Mouse (Mus musculus) midbrain, postnatal 0 days (tissue): ENCODE measurements around the gene Gramd1b. TPM values are rescaled to one million over a fixed set of nuclear protein-coding genes. Genes with fewer than 3 reads are reported as not detected.

Source experiments
- ATAC-seq: fragments of 200-750 bp; cut with Nextera tagmentation; 2 replicates; pipeline ENCODE4 v1.8.0; 2017; ENCODE audit warnings: moderate number of reproducible peaks, mild to moderate bottlenecking, moderate TSS enrichment, moderate library complexity; ENCODE audit not compliant: low FRiP score
- DNase-seq: peaks from one replicate; pipeline ENCODE4 v3.0.0-alpha.2; 2015; ENCODE audit warnings: low spot score
- H3K27ac ChIP-seq: fragments of 300-500 bp; sonication (generic); 2 replicates; pipeline ENCODE4 v1.5.1; 2014; ENCODE audit warnings: low read depth, mild to moderate bottlenecking, low read length, mixed read lengths
- H3K27me3 ChIP-seq: fragments of 300-500 bp; sonication (generic); 2 replicates; pipeline ENCODE4 v1.6.1; 2014; ENCODE audit warnings: low read length, control low read depth, mixed read lengths; ENCODE audit not compliant: insufficient read depth
- H3K36me3 ChIP-seq: fragments of 300-500 bp; sonication (generic); 2 replicates; pipeline ENCODE4 v1.6.1; 2014; ENCODE audit warnings: low read length, control low read depth, mixed read lengths; ENCODE audit not compliant: insufficient read depth
- H3K4me1 ChIP-seq: fragments of 300-500 bp; sonication (generic); 2 replicates; pipeline ENCODE4 v1.6.1; 2014; ENCODE audit warnings: mild to moderate bottlenecking, control low read depth, antibody characterized with exemption, low read length, mixed read lengths; ENCODE audit not compliant: insufficient read depth
- H3K4me2 ChIP-seq: fragments of 300-500 bp; sonication (generic); 2 replicates; pipeline ENCODE4 v1.6.1; 2014; ENCODE audit warnings: low read depth, mild to moderate bottlenecking, low read length, mixed read lengths; ENCODE audit not compliant: poor library complexity, severe bottlenecking
- H3K4me3 ChIP-seq: fragments of 300-500 bp; sonication (generic); 2 replicates; pipeline ENCODE4 v1.5.1; 2014; ENCODE audit warnings: low read depth, mild to moderate bottlenecking, low read length, moderate library complexity
- H3K9ac ChIP-seq: fragments of 300-500 bp; sonication (generic); replicated peaks from 2 replicates; pipeline ENCODE4 v1.6.1; 2014; ENCODE audit warnings: mild to moderate bottlenecking, low read length, moderate library complexity, mixed read lengths; ENCODE audit not compliant: poor library complexity, severe bottlenecking
- H3K9me3 ChIP-seq: fragments of 300-500 bp; sonication (generic); 2 replicates; pipeline ENCODE4 v1.6.1; 2016; ENCODE audit warnings: low read length, control low read depth
- CTCF ChIP-seq: IDR thresholded peaks from 2 replicates; pipeline ENCODE4 v1.5.1; 2016; ENCODE audit warnings: antibody characterized with exemption, mild to moderate bottlenecking
- WGBS: fragments of 180-500 bp; shearing (Covaris S2); extraction: QIAGEN DNeasy Blood & Tissue Kit; methylation state at CpG from one replicate; pipeline ENCODE4 v1.1.7; 2014; 5-methylcytosine and 5-hydroxymethylcytosine counted together
- polyA plus RNA-seq: library from polyadenylated mRNA; unstranded; fragments of >200 nt; fragmentation: Nextera tagmentation; extraction: Ambion mirVana; gene quantifications from 2 replicates; pipeline ENCODE4 v1.2.1, GENCODE M21; 2015
- total RNA-seq: library from RNA; depleted of rRNA; stranded (reverse); fragments of >200 nt; gene quantifications from 2 replicates; pipeline ENCODE4 v1.2.3, GENCODE M21; 2014

The Gramd1b gene
- total and polyA plus RNA-seq, 2 experiments from 2014 or later = 19.1 to 48.3 TPM

DNA sequence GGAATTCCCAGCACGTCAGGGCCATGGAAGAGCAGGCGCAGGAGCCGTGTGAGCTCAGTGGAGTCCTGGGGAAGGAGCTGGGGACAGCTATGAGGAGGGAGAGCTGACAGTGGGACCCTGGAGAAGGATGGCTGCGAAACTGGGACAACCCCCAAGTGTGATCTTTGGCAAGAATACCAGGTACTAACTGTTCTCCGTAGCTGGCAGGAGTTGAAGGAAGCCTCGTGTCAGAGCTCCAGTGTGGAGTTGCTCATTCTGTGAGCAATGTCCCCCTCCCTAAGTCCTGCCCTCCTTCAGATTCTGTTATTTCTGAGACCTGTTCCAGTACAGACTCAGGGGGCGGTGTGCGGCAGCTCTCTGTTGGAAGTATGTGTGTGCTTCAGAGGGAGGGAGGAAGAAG lies 36.9 kb upstream of the Gramd1b start:
- Histone ChIP-seq H3K27me3 (no peaks in the 10 kb centered on the region), H3K36me3 (no peaks in the 10 kb centered on the region), H3K27ac (no peak overlapping the region), H3K4me3 (no peak overlapping the region), H3K9ac (no peak overlapping the region), H3K9me3 (no peaks in the 10 kb centered on the region), H3K4me2 (no peak overlapping the region), H3K4me1 (no peaks in the 10 kb centered on the region)
- DNase-seq (peak; percentile 58), ATAC-seq (no peak)
- WGBS = 75% methylated on average over 8 of the region's 8 CpGs
- TF ChIP-seq CTCF = no peak

DNA sequence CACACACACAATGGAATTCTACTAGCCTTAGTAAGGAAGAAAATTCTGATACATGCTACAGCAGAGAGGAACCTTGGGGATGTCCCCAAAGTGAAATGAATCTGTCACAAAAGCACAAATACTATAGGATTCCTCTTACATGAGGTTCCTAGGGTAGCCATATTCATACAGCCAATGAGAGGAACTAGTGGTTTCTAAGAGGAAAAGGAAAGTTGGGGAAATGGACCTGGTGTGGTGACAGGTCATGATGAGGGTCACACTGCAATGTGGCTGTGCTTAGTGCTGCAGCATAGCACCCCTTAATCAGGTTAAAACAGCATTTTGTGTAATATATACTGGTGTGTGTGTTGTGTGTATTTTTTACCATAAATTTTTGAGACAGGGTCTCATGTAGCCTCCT lies 32.6 kb upstream of the Gramd1b start:
- Histone ChIP-seq H3K4me1 (no peaks in the 10 kb centered on the region), H3K9ac (no peak overlapping the region), H3K4me2 (no peak overlapping the region), H3K9me3 (no peaks in the 10 kb centered on the region), H3K36me3 (no peaks in the 10 kb centered on the region), H3K4me3 (no peak overlapping the region), H3K27ac (no peak overlapping the region), H3K27me3 (no peaks in the 10 kb centered on the region)
- TF ChIP-seq CTCF = no peak
- ATAC-seq (no peak), DNase-seq (no peak)

DNA sequence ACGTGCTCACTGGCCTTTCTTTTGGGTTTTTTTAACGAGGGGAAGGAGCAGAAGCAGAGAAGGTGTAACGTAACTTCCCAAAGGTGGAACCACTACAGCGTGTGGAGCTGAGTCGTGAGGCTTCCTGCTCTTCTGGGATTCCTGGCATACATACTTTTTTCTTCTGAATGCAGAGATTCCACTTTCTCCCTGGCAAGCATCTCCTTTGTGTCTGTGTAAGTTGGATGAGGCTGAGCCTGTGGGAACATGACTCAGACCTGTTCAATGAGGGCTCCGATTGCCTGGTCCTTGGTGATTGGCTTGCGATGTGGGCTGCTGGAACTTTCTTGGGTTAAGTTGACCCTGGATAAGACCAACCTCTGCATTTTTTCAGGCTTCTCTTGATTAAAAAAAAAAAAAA lies 28.5 kb upstream of the Gramd1b start:
- WGBS = 89% methylated on average over 7 of the region's 7 CpGs
- TF ChIP-seq CTCF = no peak
- Histone ChIP-seq H3K27me3 (no peaks in the 10 kb centered on the region), H3K4me1 (no peaks in the 10 kb centered on the region), H3K9ac (no peak overlapping the region), H3K36me3 (no peaks in the 10 kb centered on the region), H3K4me2 (no peak overlapping the region), H3K4me3 (no peak overlapping the region), H3K27ac (no peak overlapping the region), H3K9me3 (no peaks in the 10 kb centered on the region)
- no peak for DNase-seq
- no peak for ATAC-seq

DNA sequence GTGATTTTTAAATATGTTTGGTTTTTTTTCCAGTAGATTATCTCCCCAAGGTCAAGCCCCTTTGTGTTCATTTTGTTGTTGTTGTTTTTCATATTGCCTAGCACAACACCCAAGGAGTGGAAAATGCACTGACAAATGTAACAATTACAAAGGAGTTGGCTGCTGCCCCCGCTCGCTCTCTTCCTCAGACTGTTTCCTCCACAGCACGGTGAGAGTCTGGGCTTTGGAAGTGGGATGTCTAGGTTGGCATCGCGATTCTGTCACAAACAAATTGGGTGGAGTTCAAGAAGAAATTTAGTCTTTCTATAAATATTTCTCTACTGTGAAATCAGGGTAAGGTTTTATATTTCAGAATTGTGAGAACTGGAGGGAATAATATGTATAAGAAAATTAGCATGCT lies 26.6 kb upstream of the Gramd1b start:
- 84% methylated on average over 5 of the region's 5 CpGs for WGBS
- Histone ChIP-seq H3K27ac (no peak overlapping the region), H3K4me3 (no peak overlapping the region), H3K4me2 (no peak overlapping the region), H3K4me1 (no peaks in the 10 kb centered on the region), H3K27me3 (no peaks in the 10 kb centered on the region), H3K9me3 (no peaks in the 10 kb centered on the region), H3K9ac (no peak overlapping the region), H3K36me3 (no peaks in the 10 kb centered on the region)
- ATAC-seq (no peak), DNase-seq (no peak)
- no peak for TF ChIP-seq CTCF

DNA sequence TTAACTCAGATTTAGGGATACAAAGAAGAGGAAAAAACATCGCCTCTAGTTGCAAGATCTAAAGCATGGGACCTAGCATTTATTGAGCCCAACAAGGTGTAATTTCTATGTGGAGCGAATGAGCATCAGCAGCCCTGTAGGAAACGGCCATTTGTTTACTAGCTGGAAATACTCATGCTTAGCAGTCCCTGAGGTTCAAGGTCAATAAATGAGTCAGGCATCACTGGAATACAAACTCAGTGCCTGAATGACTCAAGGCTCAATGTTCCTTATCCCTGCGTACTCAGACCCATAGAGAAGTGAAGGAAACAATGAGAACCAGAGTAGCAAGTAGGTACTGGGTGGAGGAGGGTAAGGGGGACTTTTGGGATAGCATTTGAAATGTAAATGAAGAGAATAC lies 25.2 kb upstream of the Gramd1b start:
- Histone ChIP-seq H3K27me3 (no peaks in the 10 kb centered on the region), H3K4me1 (no peaks in the 10 kb centered on the region), H3K9ac (no peak overlapping the region), H3K4me2 (no peak overlapping the region), H3K4me3 (no peak overlapping the region), H3K9me3 (no peaks in the 10 kb centered on the region), H3K27ac (no peak overlapping the region), H3K36me3 (no peaks in the 10 kb centered on the region)
- no peak for TF ChIP-seq CTCF
- ATAC-seq = no peak
- DNase-seq = no peak
- 77% methylated on average over 4 of the region's 4 CpGs for WGBS

DNA sequence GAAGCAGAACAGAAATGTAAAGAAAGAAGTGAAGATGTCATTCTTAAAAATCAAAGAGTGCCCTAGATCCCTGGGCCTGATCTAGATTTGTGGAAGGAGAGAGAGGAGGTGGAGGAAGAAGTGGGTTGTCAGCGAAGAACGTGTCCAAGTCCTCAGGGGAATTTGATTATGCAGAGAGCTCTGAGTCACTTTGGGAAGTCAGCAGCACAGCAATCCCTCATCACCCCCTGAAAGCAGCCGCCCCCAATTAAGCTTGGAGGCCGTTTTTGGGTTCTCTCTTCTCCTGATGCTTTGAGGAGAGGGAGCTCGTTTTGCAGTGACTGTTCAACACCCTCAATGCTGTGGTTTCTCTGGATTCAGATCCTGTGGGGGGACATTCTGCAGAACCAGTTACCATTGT lies 24.1 kb upstream of the Gramd1b start:
- no peaks in the 10 kb centered on the region for H3K9me3 ChIP-seq
- H3K4me2 ChIP-seq = no peak overlapping the region
- no peaks in the 10 kb centered on the region for H3K27me3 ChIP-seq
- 74% methylated on average over 5 of the region's 5 CpGs for WGBS
- H3K9ac ChIP-seq = no peak overlapping the region
- no peaks in the 10 kb centered on the region for H3K36me3 ChIP-seq
- ATAC-seq (no peak), DNase-seq (no peak)
- H3K4me1 ChIP-seq = no peaks in the 10 kb centered on the region
- H3K27ac ChIP-seq = no peak overlapping the region
- H3K4me3 ChIP-seq = no peak overlapping the region
- no peak for TF ChIP-seq CTCF

DNA sequence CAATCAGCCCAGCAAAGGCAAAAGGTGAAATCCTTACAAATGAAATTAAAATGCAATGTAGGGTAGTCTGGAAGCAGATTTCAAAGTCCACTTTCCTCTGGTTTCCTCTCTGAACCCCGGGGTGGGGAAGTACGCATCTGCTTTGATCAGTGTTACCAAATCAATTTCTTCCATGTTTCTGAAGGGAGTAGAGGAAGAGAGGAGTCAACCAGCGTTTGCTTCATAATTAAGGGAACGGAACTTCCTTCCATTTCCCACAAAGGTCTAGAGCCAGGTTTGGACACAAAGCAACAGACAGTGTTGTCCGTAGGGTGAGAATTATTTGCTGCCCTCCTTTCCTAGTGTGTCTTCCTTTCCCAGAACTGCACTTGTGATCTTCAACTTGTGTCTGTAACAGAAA lies 16.7 kb upstream of the Gramd1b start:
- Histone ChIP-seq H3K9ac (no peak overlapping the region), H3K9me3 (no peaks in the 10 kb centered on the region), H3K27ac (no peak overlapping the region), H3K4me3 (no peak overlapping the region), H3K4me2 (no peak overlapping the region), H3K27me3 (no peaks in the 10 kb centered on the region), H3K36me3 (no peaks in the 10 kb centered on the region), H3K4me1 (no peaks in the 10 kb centered on the region)
- no peak for DNase-seq
- 75% methylated on average over 5 of the region's 5 CpGs for WGBS
- TF ChIP-seq CTCF = no peak
- ATAC-seq = no peak
